9 mouse cellular contexts compared by ENCODE assay signal in the genomic region with DNA sequence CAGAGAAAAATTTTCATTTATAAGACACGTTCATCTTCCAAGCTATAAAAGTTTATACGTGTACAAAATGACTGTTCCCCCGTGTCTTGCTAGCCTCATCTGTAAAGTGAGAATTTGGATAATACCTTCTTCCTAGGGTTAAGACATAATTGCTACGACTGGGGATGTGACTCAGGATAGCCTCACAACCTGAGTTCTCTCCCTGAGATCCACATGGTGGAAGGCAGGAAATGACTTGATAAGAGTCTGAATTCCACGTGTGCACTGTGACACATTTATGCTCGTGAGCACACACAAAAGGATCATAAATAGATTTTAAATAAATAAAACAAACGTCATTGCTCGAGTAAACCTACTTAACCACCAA. TPM values are rescaled to one million over a fixed set of nuclear protein-coding genes. Genes with fewer than 3 reads are reported as not detected.
DNase-seq lines count a peak whose midpoint lies in the region; ATAC-seq and TF ChIP-seq lines count a peak whose summit lies in the region.
"Had no signal": no experiment of that assay in that cellular context is flagged by ENCODE, and none has a peak within 500 bp of the region (broad histone marks: within the 10 kb centered on the region; RNA-seq: fewer than 3 reads in every experiment).

No protein-coding gene starts in this region.

- H3K4me1 ChIP-seq in heart, embryonic 13.5 days: 0 out of 2 replicates have a peak, but pooled peaks cover 3% of the 10 kb centered on the region
- no peaks in the 10 kb centered on the region for H3K4me1 ChIP-seq in hindbrain, embryonic 14.5 days (replicated peaks; ENCODE audit: control insufficient read depth, insufficient read depth, low read length)

- no peak overlapping the region for H3K4me3 ChIP-seq in heart, embryonic 13.5 days
- 0 out of 2 replicates have a peak overlapping the region, but pooled peaks have one; percentile 36 for H3K4me3 ChIP-seq in hindbrain, embryonic 14.5 days (replicated peaks; ENCODE audit: low read length)
- H3K4me3 ChIP-seq in left cerebral cortex, adult 2 months: no peak overlapping the region

- no peak for DNase-seq in heart, adult 9 months (ENCODE audit: low spot score in 2 of 2)
- no peak for DNase-seq in hindbrain, embryonic 14.5 days (ENCODE audit: low spot score)
- DNase-seq in left cerebral cortex, adult 2 months (ENCODE audit: extremely low spot score in 1 of 2, low spot score in 2 of 2): no peak
- no peak for DNase-seq in kidney, postnatal 4 days
- DNase-seq in kidney, adult 8-10 months: no peak

- no peak overlapping the region for H3K9ac ChIP-seq in heart, embryonic 13.5 days
- H3K9ac ChIP-seq in hindbrain, embryonic 14.5 days: no peak overlapping the region

- peaks cover 11% of the 10 kb centered on the region; the same call in 1 of the 2 replicates for H3K27me3 ChIP-seq in heart, embryonic 13.5 days (replicated peaks)
- no peaks in the 10 kb centered on the region for H3K27me3 ChIP-seq in hindbrain, embryonic 14.5 days (ENCODE audit: control insufficient read depth, insufficient read depth, low read length)

- H3K4me2 ChIP-seq in heart, embryonic 13.5 days: peak overlapping the region; percentile 11; the same call in 1 of the 2 replicates
- H3K4me2 ChIP-seq in hindbrain, embryonic 14.5 days (replicated peaks): no peak overlapping the region

- no peaks in the 10 kb centered on the region for H3K9me3 ChIP-seq in heart, embryonic 13.5 days
- H3K9me3 ChIP-seq in hindbrain, embryonic 14.5 days (ENCODE audit: control insufficient read depth, low read length): no peaks in the 10 kb centered on the region

- no peak overlapping the region for H3K27ac ChIP-seq in heart, embryonic 13.5 days (replicated peaks)
- no peak overlapping the region for H3K27ac ChIP-seq in hindbrain, embryonic 14.5 days
- H3K27ac ChIP-seq in left cerebral cortex, adult 2 months: no peak overlapping the region

- no peaks in the 10 kb centered on the region for H3K36me3 ChIP-seq in heart, embryonic 13.5 days
- H3K36me3 ChIP-seq in hindbrain, embryonic 14.5 days (replicated peaks; ENCODE audit: control insufficient read depth, insufficient read depth): no peaks in the 10 kb centered on the region

- no peak for TF ChIP-seq CTCF in left cerebral cortex, adult 2 months (IDR thresholded peaks at IDR 0.05)

- ATAC-seq in heart, embryonic 13.5 days (ENCODE audit: extremely low read depth, insufficient number of reproducible peaks, low FRiP score, low TSS enrichment): no peak
- ATAC-seq in CD4-positive, CD25-positive, alpha-beta regulatory T cell, adult 4 months: peak; percentile 46
- peak; percentile 55 for ATAC-seq in hindbrain, embryonic 14.5 days (ENCODE audit: low FRiP score)
- ATAC-seq in megakaryocyte, adult 5-6 weeks (ENCODE audit: poor library complexity, severe bottlenecking): 0 out of 2 replicates have a peak, but pooled peaks have one; percentile 7

- intact Hi-C loops in left cerebral cortex, adult 2 months (cut with DNase I): loop anchor here (5.0 kb wide), 2 partner anchors 37 to 72 kb away; no protein-coding TSS in a partner anchor

- 38% methylated on average over 8 of the region's 8 CpGs for WGBS in heart, embryonic 13.5 days
- 51% methylated on average over 8 of the region's 8 CpGs for WGBS in hindbrain, embryonic 14.5 days

RNA-seq across cellular contexts. Expression of a gene that starts 0.2 kb away (rescaled TPM):
- polyA plus RNA-seq in heart, embryonic 13.5 days (2015; fragmentation: Nextera tagmentation; extraction: Ambion mirVana): 18.2 and 20.0 TPM in 2 replicates
- polyA plus RNA-seq in CD4-positive, CD25-positive, alpha-beta regulatory T cell, adult 4 months (2017; shearing (Covaris generic)): 10 to 100 TPM; 14.0 to 27.4 TPM
- 26.6 and 28.0 TPM in 2 replicates for polyA plus RNA-seq in hindbrain, embryonic 14.5 days (2014; fragmentation: Nextera tagmentation; extraction: Ambion mirVana)
- total RNA-seq in megakaryocyte, adult 5-6 weeks (2015): 9.5 and 12.3 TPM in 2 replicates
- 20.2 and 26.4 TPM in 2 replicates for total RNA-seq in megakaryocyte, adult 5-6 weeks (2017)
- 10 to 100 TPM; 30.1 to 31.5 TPM for total RNA-seq in left cerebral cortex, adult 2 months (2021)

RNA-seq across cellular contexts. Expression of a gene that starts 1.3 kb away (rescaled TPM):
- not detected in 2 replicates for polyA plus RNA-seq in heart, embryonic 13.5 days (2015; fragmentation: Nextera tagmentation; extraction: Ambion mirVana)
- not detected for polyA plus RNA-seq in CD4-positive, CD25-positive, alpha-beta regulatory T cell, adult 4 months (2017; shearing (Covaris generic))
- polyA plus RNA-seq in hindbrain, embryonic 14.5 days (2014; fragmentation: Nextera tagmentation; extraction: Ambion mirVana): 0.21 TPM in 1 of 2 replicates, not detected in the other
- total RNA-seq in megakaryocyte, adult 5-6 weeks (2015): 0.40 and 0.59 TPM in 2 replicates
- 0.07 and 0.37 TPM in 2 replicates for total RNA-seq in megakaryocyte, adult 5-6 weeks (2017)
- under 1 TPM; 0.19 to 0.27 TPM for total RNA-seq in left cerebral cortex, adult 2 months (2021)

RNA-seq across cellular contexts. Expression of a gene that starts 31.5 kb away (rescaled TPM):
- 1.4 and 1.8 TPM in 2 replicates for polyA plus RNA-seq in heart, embryonic 13.5 days (2015; fragmentation: Nextera tagmentation; extraction: Ambion mirVana)
- 1 to 10 TPM; 3.4 to 9.2 TPM for polyA plus RNA-seq in CD4-positive, CD25-positive, alpha-beta regulatory T cell, adult 4 months (2017; shearing (Covaris generic))
- polyA plus RNA-seq in hindbrain, embryonic 14.5 days (2014; fragmentation: Nextera tagmentation; extraction: Ambion mirVana): 5.0 and 7.5 TPM in 2 replicates
- total RNA-seq in megakaryocyte, adult 5-6 weeks (2015): 0.05 and 0.09 TPM in 2 replicates
- 0.53 and 0.55 TPM in 2 replicates for total RNA-seq in megakaryocyte, adult 5-6 weeks (2017)
- 10 to 100 TPM; 21.9 to 26.8 TPM for total RNA-seq in left cerebral cortex, adult 2 months (2021)

RNA-seq across cellular contexts. Expression of a gene that starts 32.1 kb away (rescaled TPM):
- polyA plus RNA-seq in heart, embryonic 13.5 days (2015; fragmentation: Nextera tagmentation; extraction: Ambion mirVana): 0.19 TPM in 1 of 2 replicates, not detected in the other
- polyA plus RNA-seq in CD4-positive, CD25-positive, alpha-beta regulatory T cell, adult 4 months (2017; shearing (Covaris generic)): 10 to 100 TPM; 48.7 to 55.3 TPM
- polyA plus RNA-seq in hindbrain, embryonic 14.5 days (2014; fragmentation: Nextera tagmentation; extraction: Ambion mirVana): 0.09 and 0.25 TPM in 2 replicates
- total RNA-seq in megakaryocyte, adult 5-6 weeks (2015): 0.41 TPM in 1 of 2 replicates, not detected in the other
- total RNA-seq in megakaryocyte, adult 5-6 weeks (2017): 0.49 and 0.66 TPM in 2 replicates
- total RNA-seq in left cerebral cortex, adult 2 months (2021): not detected
- polyA plus RNA-seq: embryonic facial prominence, embryonic 14.5 days had no signal

RNA-seq across cellular contexts. Expression of a gene that starts 32.7 kb away (rescaled TPM):
- 0.55 and 0.75 TPM in 2 replicates for polyA plus RNA-seq in heart, embryonic 13.5 days (2015; fragmentation: Nextera tagmentation; extraction: Ambion mirVana)
- 1 to 10 TPM; 9.3 TPM for polyA plus RNA-seq in CD4-positive, CD25-positive, alpha-beta regulatory T cell, adult 4 months (2017; shearing (Covaris generic))
- polyA plus RNA-seq in hindbrain, embryonic 14.5 days (2014; fragmentation: Nextera tagmentation; extraction: Ambion mirVana): 106 and 109 TPM in 2 replicates
- 0.50 and 1.5 TPM in 2 replicates for total RNA-seq in megakaryocyte, adult 5-6 weeks (2015)
- total RNA-seq in megakaryocyte, adult 5-6 weeks (2017): 1.2 and 3.7 TPM in 2 replicates
- total RNA-seq in left cerebral cortex, adult 2 months (2021): 1,000 to 10,000 TPM; 1,746 to 1,868 TPM
